Mouse (Mus musculus) forebrain, embryonic 14.5 days (tissue): Measurements from ENCODE around the gene Smim23. TPM values are rescaled to one million over a fixed set of nuclear protein-coding genes. Genes with fewer than 3 reads are reported as not detected.

ENCODE experiments used
- ATAC-seq: fragments of 200-750 bp; cut with Nextera tagmentation; 2 replicates; pipeline ENCODE4 v1.8.0; 2017; ENCODE audit warnings: mild to moderate bottlenecking, moderate library complexity
- DNase-seq: peaks from one replicate; pipeline ENCODE4 v3.0.0-alpha.2; 2015; ENCODE audit warnings: low spot score
- H3K27ac ChIP-seq: fragments of 300-500 bp; sonication (generic); 2 replicates; pipeline ENCODE4 v1.5.1; 2014; ENCODE audit warnings: low read depth, mild to moderate bottlenecking, control low read depth, low read length, moderate library complexity
- H3K27me3 ChIP-seq: fragments of 300-500 bp; sonication (generic); replicated peaks from 2 replicates; pipeline ENCODE4 v1.6.1; 2014; ENCODE audit warnings: low read length, control low read depth, mixed read lengths; ENCODE audit not compliant: control insufficient read depth, insufficient read depth
- H3K36me3 ChIP-seq: fragments of 300-500 bp; sonication (generic); 2 replicates; pipeline ENCODE4 v1.6.1; 2014; ENCODE audit warnings: low read length, control low read depth; ENCODE audit not compliant: control insufficient read depth, insufficient read depth
- H3K4me1 ChIP-seq: fragments of 300-500 bp; sonication (generic); 2 replicates; pipeline ENCODE4 v1.6.1; 2014; ENCODE audit warnings: antibody characterized with exemption, low read length, control low read depth; ENCODE audit not compliant: control insufficient read depth, insufficient read depth
- H3K4me2 ChIP-seq: fragments of 300-500 bp; sonication (generic); 2 replicates; pipeline ENCODE4 v1.6.1; 2014; ENCODE audit warnings: mild to moderate bottlenecking, control low read depth, low read length
- H3K4me3 ChIP-seq: fragments of 300-500 bp; sonication (generic); 2 replicates; pipeline ENCODE4 v1.5.1; 2014; ENCODE audit warnings: low read depth, low read length, control low read depth
- H3K9ac ChIP-seq: fragments of 300-500 bp; sonication (generic); 2 replicates; pipeline ENCODE4 v1.6.1; 2014; ENCODE audit warnings: mild to moderate bottlenecking, low read length, control low read depth, moderate library complexity
- H3K9me3 ChIP-seq: fragments of 300-500 bp; sonication (generic); replicated peaks from 2 replicates; pipeline ENCODE4 v1.6.1; 2016; ENCODE audit warnings: low read length, control low read depth, mixed read lengths; ENCODE audit not compliant: control insufficient read depth
- WGBS: fragments of 180-500 bp; shearing (Covaris S2); extraction: QIAGEN DNeasy Blood & Tissue Kit; methylation state at CpG from one replicate; pipeline ENCODE4 v1.1.7; 2014; 5-methylcytosine and 5-hydroxymethylcytosine counted together
- polyA plus RNA-seq: library from polyadenylated mRNA; unstranded; fragments of >200 nt; fragmentation: Nextera tagmentation; extraction: Ambion mirVana; gene quantifications from 2 replicates; pipeline ENCODE4 v1.2.1, GENCODE M21; 2014

Smim23 gene
- polyA plus RNA-seq, 1 experiment from 2014 or later: not detected

GRCm38 (mm10) chr11:32817566-32817965 is 6.8 kb downstream of the Smim23 start:
- WGBS: 90% methylated on average over 12 of the region's 12 CpGs
- DNase-seq (no peak), ATAC-seq (no peak)
- no peak overlapping the region for H3K4me3 ChIP-seq
- no peaks in the 10 kb centered on the region for H3K9me3 ChIP-seq
- H3K27ac ChIP-seq: no peak overlapping the region
- no peak overlapping the region for H3K9ac ChIP-seq
- no peaks in the 10 kb centered on the region for H3K27me3 ChIP-seq
- no peaks in the 10 kb centered on the region for H3K36me3 ChIP-seq
- no peak overlapping the region for H3K4me2 ChIP-seq
- no peaks in the 10 kb centered on the region for H3K4me1 ChIP-seq

- no peak overlapping the region for H3K4me3 ChIP-seq
- ATAC-seq (no peak), DNase-seq (no peak)
- no peak overlapping the region for H3K27ac ChIP-seq
- no peaks in the 10 kb centered on the region for H3K36me3 ChIP-seq
- no peaks in the 10 kb centered on the region for H3K9me3 ChIP-seq
- 91% methylated on average over 8 of the region's 8 CpGs for WGBS
- H3K9ac ChIP-seq: no peak overlapping the region
- 0 out of 2 replicates have a peak, but pooled peaks cover 2% of the 10 kb centered on the region for H3K4me1 ChIP-seq
- no peaks in the 10 kb centered on the region for H3K27me3 ChIP-seq
- no peak overlapping the region for H3K4me2 ChIP-seq
These were observed 10.1 kb downstream of the Smim23 start for GRCm38 (mm10) chr11:32814286-32814685.

GRCm38 (mm10) chr11:32809091-32809490 is 15.3 kb downstream of the Smim23 start:
- no peaks in the 10 kb centered on the region for H3K9me3 ChIP-seq
- H3K27me3 ChIP-seq: no peaks in the 10 kb centered on the region
- no peak overlapping the region for H3K27ac ChIP-seq
- ATAC-seq (no peak), DNase-seq (no peak)
- H3K4me3 ChIP-seq: no peak overlapping the region
- H3K36me3 ChIP-seq: no peaks in the 10 kb centered on the region
- 0 out of 2 replicates have a peak, but pooled peaks cover 2% of the 10 kb centered on the region for H3K4me1 ChIP-seq
- H3K4me2 ChIP-seq: no peak overlapping the region
- WGBS: 85% methylated on average over 1 of the region's 1 CpGs
- H3K9ac ChIP-seq: no peak overlapping the region

GRCm38 (mm10) chr11:32805958-32806357 is 18.4 kb downstream of the Smim23 start:
- no peak overlapping the region for H3K27ac ChIP-seq
- ATAC-seq: no peak
- H3K36me3 ChIP-seq: no peaks in the 10 kb centered on the region
- H3K4me2 ChIP-seq: no peak overlapping the region
- whole genome bisulfite sequencing: 15% methylated on average over 2 of the region's 2 CpGs
- peak; percentile 49 for DNase-seq
- H3K27me3 ChIP-seq: no peaks in the 10 kb centered on the region
- H3K9ac ChIP-seq: no peak overlapping the region
- no peaks in the 10 kb centered on the region for H3K9me3 ChIP-seq
- peaks cover 7% of the 10 kb centered on the region; the same call in 1 of the 2 replicates for H3K4me1 ChIP-seq
- H3K4me3 ChIP-seq: no peak overlapping the region

GRCm38 (mm10) chr11:32803658-32804057 is 20.7 kb downstream of the Smim23 start:
- no peak overlapping the region for H3K27ac ChIP-seq
- ATAC-seq: no peak

GRCm38 (mm10) chr11:32801715-32802114 is 22.7 kb downstream of the Smim23 start:
- H3K27me3 ChIP-seq: no peaks in the 10 kb centered on the region
- WGBS: 94% methylated on average over 6 of the region's 6 CpGs
- no peak overlapping the region for H3K4me2 ChIP-seq
- no peaks in the 10 kb centered on the region for H3K9me3 ChIP-seq
- H3K4me1 ChIP-seq: peaks cover 5% of the 10 kb centered on the region; the same call in 1 of the 2 replicates
- H3K36me3 ChIP-seq: no peaks in the 10 kb centered on the region
- no peak overlapping the region for H3K27ac ChIP-seq
- DNase-seq (no peak), ATAC-seq (no peak)
- H3K9ac ChIP-seq: no peak overlapping the region
- no peak overlapping the region for H3K4me3 ChIP-seq

More at GRCm38 (mm10) chr11:32803658-32804057, 20.7 kb downstream of the Smim23 start:
- Histone ChIP-seq H3K4me1 (peaks cover 5% of the 10 kb centered on the region; the same call in 1 of the 2 replicates), H3K4me2 (no peak overlapping the region), H3K9ac (no peak overlapping the region), H3K9me3 (no peaks in the 10 kb centered on the region), H3K27me3 (no peaks in the 10 kb centered on the region), H3K4me3 (no peak overlapping the region), H3K36me3 (no peaks in the 10 kb centered on the region)
- WGBS: 42% methylated on average over 4 of the region's 4 CpGs
- DNase-seq: peak; percentile 23

- Histone ChIP-seq H3K4me3 (no peak overlapping the region), H3K27ac (no peak overlapping the region; the same call in 1 of the 2 replicates), H3K27me3 (no peaks in the 10 kb centered on the region), H3K36me3 (no peaks in the 10 kb centered on the region), H3K4me2 (no peak overlapping the region), H3K9me3 (no peaks in the 10 kb centered on the region), H3K4me1 (peaks cover 5% of the 10 kb centered on the region; the same call in 1 of the 2 replicates), H3K9ac (no peak overlapping the region)
- DNase-seq (peak; percentile 62), ATAC-seq (peak; percentile 52; the same call in 1 of the 2 replicates)
- 56% methylated on average over 7 of the region's 7 CpGs for WGBS
These were observed 23.5 kb downstream of the Smim23 start for GRCm38 (mm10) chr11:32800929-32801375.

- peaks cover 5% of the 10 kb centered on the region; the same call in 1 of the 2 replicates for H3K4me1 ChIP-seq
- no peaks in the 10 kb centered on the region for H3K9me3 ChIP-seq
- H3K27ac ChIP-seq: no peak overlapping the region
- H3K4me2 ChIP-seq: no peak overlapping the region
- H3K36me3 ChIP-seq: no peaks in the 10 kb centered on the region
- no peak overlapping the region for H3K4me3 ChIP-seq
- ATAC-seq (no peak), DNase-seq (no peak)
- no peaks in the 10 kb centered on the region for H3K27me3 ChIP-seq
- WGBS: 73% methylated on average over 4 of the region's 4 CpGs
- no peak overlapping the region for H3K9ac ChIP-seq
These were observed 26.0 kb downstream of the Smim23 start for GRCm38 (mm10) chr11:32798445-32798844.

- ATAC-seq: no peak
- H3K9me3 ChIP-seq: no peaks in the 10 kb centered on the region
These were observed 29.5 kb downstream of the Smim23 start for GRCm38 (mm10) chr11:32794759-32795445.

More at GRCm38 (mm10) chr11:32794759-32795445, 29.5 kb downstream of the Smim23 start:
- no peak overlapping the region for H3K4me3 ChIP-seq
- H3K27ac ChIP-seq: no peak overlapping the region
- H3K36me3 ChIP-seq: no peaks in the 10 kb centered on the region
- DNase-seq: no peak
- H3K4me2 ChIP-seq: no peak overlapping the region
- no peaks in the 10 kb centered on the region for H3K4me1 ChIP-seq
- WGBS: 77% methylated on average over 10 of the region's 10 CpGs
- H3K27me3 ChIP-seq: no peaks in the 10 kb centered on the region
- H3K9ac ChIP-seq: no peak overlapping the region
